Mouse (Mus musculus) stomach, embryonic 16.5 days (tissue): ENCODE data around the gene Elovl1. TPM values are rescaled to one million over a fixed set of nuclear protein-coding genes. Genes with fewer than 3 reads are reported as not detected.
A peak's percentile ranks its signal among the peaks of the same experiment; 100 is the strongest.

Experiments used
- ATAC-seq: fragments of 200-750 bp; cut with Nextera tagmentation; 2 replicates; pipeline ENCODE4 v1.8.0; 2017; ENCODE audit warnings: moderate number of reproducible peaks, moderate TSS enrichment; ENCODE audit not compliant: insufficient read depth, low FRiP score
- H3K27ac ChIP-seq: fragments of 300-500 bp; sonication (generic); 2 replicates; pipeline ENCODE4 v1.5.1; 2014; ENCODE audit warnings: low read length
- H3K27me3 ChIP-seq: fragments of 300-500 bp; sonication (generic); 2 replicates; pipeline ENCODE4 v1.6.1; 2014; ENCODE audit warnings: low read length, control low read depth, mixed read lengths; ENCODE audit not compliant: control insufficient read depth, insufficient read depth
- H3K36me3 ChIP-seq: fragments of 300-500 bp; sonication (generic); 2 replicates; pipeline ENCODE4 v1.6.1; 2014; ENCODE audit warnings: low read length; ENCODE audit not compliant: control insufficient read depth, insufficient read depth
- H3K4me1 ChIP-seq: fragments of 300-500 bp; sonication (generic); 2 replicates; pipeline ENCODE4 v1.6.1; 2014; ENCODE audit warnings: low read length, control low read depth, mixed read lengths; ENCODE audit not compliant: control insufficient read depth, insufficient read depth
- H3K4me2 ChIP-seq: fragments of 300-500 bp; sonication (generic); 2 replicates; pipeline ENCODE4 v1.6.1; 2014; ENCODE audit warnings: low read depth, low read length, mixed read lengths
- H3K4me3 ChIP-seq: fragments of 300-500 bp; sonication (generic); replicated peaks from 2 replicates; pipeline ENCODE4 v1.5.1; 2014; ENCODE audit warnings: mild to moderate bottlenecking, low read length
- H3K9ac ChIP-seq: fragments of 300-500 bp; sonication (generic); 2 replicates; pipeline ENCODE4 v1.6.1; 2014; ENCODE audit warnings: low read length
- H3K9me3 ChIP-seq: fragments of 300-500 bp; sonication (generic); replicated peaks from 2 replicates; pipeline ENCODE4 v1.6.1; 2016; ENCODE audit warnings: low read length, control low read depth; ENCODE audit not compliant: control insufficient read depth
- WGBS: fragments of 180-500 bp; shearing (Covaris S2); extraction: QIAGEN DNeasy Blood & Tissue Kit; methylation state at CpG from one replicate; pipeline ENCODE4 v1.1.7; 2014; 5-methylcytosine and 5-hydroxymethylcytosine counted together
- polyA plus RNA-seq: library from polyadenylated mRNA; unstranded; fragments of >200 nt; fragmentation: Nextera tagmentation; extraction: Ambion mirVana; gene quantifications from 2 replicates; pipeline ENCODE4 v1.2.1, GENCODE M21; 2015

Gene Elovl1
- 171 and 204 TPM in 2 replicates for polyA plus RNA-seq

GRCm38 (mm10) chr4:118427768-118428451, at the start of gene Elovl1:
Elovl1 (plus strand) TSS chr4:118428093.
- Histone ChIP-seq H3K4me1 (peaks cover 26% of the 10 kb centered on the region), H3K4me3 (peak within 1 kb of the TSS; percentile 64), H3K9me3 (no peaks in the 10 kb centered on the region), H3K36me3 (peaks cover 12% of the 10 kb centered on the region; the same call in 1 of the 2 replicates), H3K27me3 (no peaks in the 10 kb centered on the region), H3K4me2 (peak within 1 kb of the TSS; percentile 75), H3K9ac (peak within 1 kb of the TSS; percentile 85), H3K27ac (peak within 1 kb of the TSS; percentile 93)
- peak; percentile 96 for ATAC-seq
- under 1% methylated on average over 30 of the region's 31 CpGs for WGBS

- no peak overlapping the region for H3K27ac ChIP-seq
- no peaks in the 10 kb centered on the region for H3K9me3 ChIP-seq
- H3K4me1 ChIP-seq = no peaks in the 10 kb centered on the region
- WGBS = 91% methylated on average over 7 of the region's 7 CpGs
- no peak overlapping the region for H3K4me3 ChIP-seq
- peaks cover 15% of the 10 kb centered on the region for H3K36me3 ChIP-seq
- no peak overlapping the region for H3K9ac ChIP-seq
- ATAC-seq = no peak
- H3K4me2 ChIP-seq = no peak overlapping the region
- H3K27me3 ChIP-seq = no peaks in the 10 kb centered on the region
Measured at GRCm38 (mm10) chr4:118383271-118383670, 44.6 kb upstream of the Elovl1 start.

- no peaks in the 10 kb centered on the region for H3K27me3 ChIP-seq
- H3K4me1 ChIP-seq = no peaks in the 10 kb centered on the region
- WGBS = 94% methylated on average over 8 of the region's 8 CpGs
- no peaks in the 10 kb centered on the region for H3K9me3 ChIP-seq
- ATAC-seq = no peak
- no peak overlapping the region for H3K4me3 ChIP-seq
- H3K36me3 ChIP-seq = peaks cover 38% of the 10 kb centered on the region
- H3K27ac ChIP-seq = no peak overlapping the region
- no peak overlapping the region for H3K4me2 ChIP-seq
- no peak overlapping the region for H3K9ac ChIP-seq
Measured at GRCm38 (mm10) chr4:118387316-118387715, 40.6 kb upstream of the Elovl1 start.

- H3K9me3 ChIP-seq = no peaks in the 10 kb centered on the region
- H3K4me2 ChIP-seq = no peak overlapping the region
- no peak for ATAC-seq
- WGBS = 92% methylated on average over 11 of the region's 11 CpGs
- no peaks in the 10 kb centered on the region for H3K4me1 ChIP-seq
- no peak overlapping the region for H3K9ac ChIP-seq
- H3K4me3 ChIP-seq = no peak overlapping the region
- no peak overlapping the region for H3K27ac ChIP-seq
- H3K27me3 ChIP-seq = no peaks in the 10 kb centered on the region
- peaks cover 39% of the 10 kb centered on the region for H3K36me3 ChIP-seq
Measured at GRCm38 (mm10) chr4:118390146-118390545, 37.7 kb upstream of the Elovl1 start.

GRCm38 (mm10) chr4:118394505-118394904, 33.4 kb upstream of the Elovl1 start:
- no peak for ATAC-seq
- no peaks in the 10 kb centered on the region for H3K9me3 ChIP-seq
- peaks cover 29% of the 10 kb centered on the region for H3K36me3 ChIP-seq
- no peaks in the 10 kb centered on the region for H3K27me3 ChIP-seq
- 90% methylated on average over 6 of the region's 6 CpGs for WGBS
- H3K27ac ChIP-seq = no peak overlapping the region
- H3K4me2 ChIP-seq = no peak overlapping the region
- H3K4me3 ChIP-seq = no peak overlapping the region
- no peaks in the 10 kb centered on the region for H3K4me1 ChIP-seq
- no peak overlapping the region for H3K9ac ChIP-seq

- Histone ChIP-seq H3K9ac (no peak overlapping the region), H3K9me3 (no peaks in the 10 kb centered on the region), H3K4me1 (no peaks in the 10 kb centered on the region), H3K27ac (no peak overlapping the region), H3K36me3 (peaks cover 24% of the 10 kb centered on the region), H3K27me3 (no peaks in the 10 kb centered on the region), H3K4me2 (no peak overlapping the region), H3K4me3 (no peak overlapping the region)
- no peak for ATAC-seq
- WGBS = 84% methylated on average over 4 of the region's 4 CpGs
Measured at GRCm38 (mm10) chr4:118395289-118395688, 32.6 kb upstream of the Elovl1 start.

- WGBS = 67% methylated on average over 3 of the region's 3 CpGs
- no peak for ATAC-seq
- Histone ChIP-seq H3K27ac (no peak overlapping the region), H3K9me3 (no peaks in the 10 kb centered on the region), H3K4me1 (no peaks in the 10 kb centered on the region), H3K36me3 (peaks cover 14% of the 10 kb centered on the region), H3K4me3 (no peak overlapping the region), H3K4me2 (no peak overlapping the region), H3K27me3 (no peaks in the 10 kb centered on the region), H3K9ac (no peak overlapping the region)
Measured at GRCm38 (mm10) chr4:118396433-118396832, 31.5 kb upstream of the Elovl1 start.

- H3K9me3 ChIP-seq = no peaks in the 10 kb centered on the region
- 89% methylated on average over 6 of the region's 6 CpGs for whole genome bisulfite sequencing
Measured at GRCm38 (mm10) chr4:118398400-118398799, 29.5 kb upstream of the Elovl1 start.

GRCm38 (mm10) chr4:118401421-118401820, 26.5 kb upstream of the Elovl1 start:
- H3K4me2 ChIP-seq = no peak overlapping the region
- H3K36me3 ChIP-seq = 0 out of 2 replicates have a peak, but pooled peaks cover 13% of the 10 kb centered on the region
- no peaks in the 10 kb centered on the region for H3K4me1 ChIP-seq
- no peak for ATAC-seq
- no peaks in the 10 kb centered on the region for H3K9me3 ChIP-seq
- H3K4me3 ChIP-seq = no peak overlapping the region
- WGBS = 83% methylated on average over 3 of the region's 3 CpGs
- no peak overlapping the region for H3K9ac ChIP-seq
- no peaks in the 10 kb centered on the region for H3K27me3 ChIP-seq
- H3K27ac ChIP-seq = no peak overlapping the region

More at GRCm38 (mm10) chr4:118398400-118398799, 29.5 kb upstream of the Elovl1 start:
- ATAC-seq = no peak
- Histone ChIP-seq H3K36me3 (peaks cover 15% of the 10 kb centered on the region; the same call in 1 of the 2 replicates), H3K27ac (no peak overlapping the region), H3K4me3 (no peak overlapping the region), H3K27me3 (no peaks in the 10 kb centered on the region), H3K4me2 (no peak overlapping the region), H3K9ac (no peak overlapping the region), H3K4me1 (no peaks in the 10 kb centered on the region)
